Comparison of ENCODE assay signal across 10 mouse cellular contexts in the genomic region with DNA sequence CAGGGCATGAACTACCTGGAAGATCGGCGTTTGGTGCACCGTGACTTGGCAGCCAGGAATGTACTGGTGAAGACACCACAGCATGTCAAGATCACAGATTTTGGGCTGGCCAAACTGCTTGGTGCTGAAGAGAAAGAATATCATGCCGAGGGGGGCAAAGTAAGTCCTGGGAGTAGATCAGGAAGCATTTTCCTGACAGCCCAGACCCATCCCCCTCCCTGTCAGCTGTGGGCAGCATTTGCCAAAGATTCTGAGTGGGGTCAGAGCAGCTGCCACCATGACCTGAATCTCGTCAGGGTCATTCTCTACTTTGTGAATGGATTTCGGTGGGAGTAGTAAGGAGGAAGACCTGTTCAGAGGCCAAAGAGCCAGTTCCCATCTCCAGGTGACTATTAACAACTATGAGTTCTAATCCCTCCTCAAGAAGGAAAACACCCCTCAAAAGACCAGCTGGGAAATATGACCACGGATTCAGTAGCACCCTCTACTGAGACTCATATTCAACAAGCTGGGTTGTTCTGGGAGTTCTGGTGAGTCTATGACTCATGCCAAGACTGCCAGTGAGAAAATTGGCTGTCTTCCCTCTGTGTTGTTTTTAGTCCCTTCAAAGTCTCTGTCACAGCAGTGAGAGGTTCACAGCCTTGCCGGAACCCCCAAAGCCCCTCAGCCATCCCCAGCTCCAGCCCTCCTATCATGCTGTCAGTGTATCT. TPM values are rescaled to one million over a fixed set of nuclear protein-coding genes. Genes with fewer than 3 reads are reported as not detected.
DNase-seq lines count a peak whose midpoint lies in the region; ATAC-seq lines count a peak whose summit lies in the region.
"Had no signal": no experiment of that assay in that cellular context is flagged by ENCODE, and none has a peak within 500 bp of the region (broad histone marks: within the 10 kb centered on the region; RNA-seq: fewer than 3 reads in every experiment).

No protein-coding gene starts in this region.

- H3K27me3 ChIP-seq in midbrain, embryonic 14.5 days (ENCODE audit: control insufficient read depth, insufficient read depth, low read length) = no peaks in the 10 kb centered on the region
- no peaks in the 10 kb centered on the region for H3K27me3 ChIP-seq in midbrain, embryonic 15.5 days (replicated peaks)
- H3K27me3 ChIP-seq in forebrain, embryonic 10.5 days (ENCODE audit: poor library complexity, severe bottlenecking) = no peaks in the 10 kb centered on the region

- H3K4me1 ChIP-seq in midbrain, embryonic 14.5 days (ENCODE audit: control insufficient read depth, insufficient read depth, low read length) = no peaks in the 10 kb centered on the region
- H3K4me1 ChIP-seq in midbrain, embryonic 15.5 days = no peaks in the 10 kb centered on the region
- H3K4me1 ChIP-seq in forebrain, embryonic 10.5 days = peaks cover 7% of the 10 kb centered on the region; the same call in 1 of the 2 replicates

- ATAC-seq in midbrain, embryonic 14.5 days (ENCODE audit: low FRiP score, low TSS enrichment) = no peak
- ATAC-seq in midbrain, embryonic 15.5 days (replicated peaks) = no peak

- intact Hi-C loops in gastrocnemius, postnatal 14 days (cut with DNase I; ENCODE audit: low total_unique reads) = no loop called here

- no peaks in the 10 kb centered on the region for H3K9me3 ChIP-seq in midbrain, embryonic 14.5 days (ENCODE audit: control insufficient read depth, low read length)
- H3K9me3 ChIP-seq in midbrain, embryonic 15.5 days = no peaks in the 10 kb centered on the region
- H3K9me3 ChIP-seq in forebrain, embryonic 10.5 days = no peaks in the 10 kb centered on the region
- H3K9me3 ChIP-seq: embryonic facial prominence, embryonic 10.5 days had no signal

- no peaks in the 10 kb centered on the region for H3K36me3 ChIP-seq in midbrain, embryonic 14.5 days (ENCODE audit: control insufficient read depth, insufficient read depth, low read length)
- H3K36me3 ChIP-seq in midbrain, embryonic 15.5 days (replicated peaks) = no peaks in the 10 kb centered on the region
- H3K36me3 ChIP-seq in forebrain, embryonic 10.5 days (replicated peaks) = no peaks in the 10 kb centered on the region
- H3K36me3 ChIP-seq: embryonic facial prominence, embryonic 10.5 days had no signal

- no peak overlapping the region for H3K27ac ChIP-seq in midbrain, embryonic 14.5 days (replicated peaks; ENCODE audit: low read depth, low read length)
- no peak overlapping the region for H3K27ac ChIP-seq in midbrain, embryonic 15.5 days
- H3K27ac ChIP-seq in forebrain, embryonic 10.5 days = no peak overlapping the region
- H3K27ac ChIP-seq: embryonic facial prominence, embryonic 10.5 days had no signal

- H3K9ac ChIP-seq in midbrain, embryonic 14.5 days (replicated peaks; ENCODE audit: low read length) = no peak overlapping the region
- no peak overlapping the region for H3K9ac ChIP-seq in midbrain, embryonic 15.5 days

- H3K4me3 ChIP-seq in midbrain, embryonic 14.5 days (replicated peaks; ENCODE audit: low read depth, low read length) = no peak overlapping the region
- H3K4me3 ChIP-seq in midbrain, embryonic 15.5 days = no peak overlapping the region
- H3K4me3 ChIP-seq in forebrain, embryonic 10.5 days = no peak overlapping the region
- H3K4me3 ChIP-seq: embryonic facial prominence, embryonic 10.5 days had no signal

- H3K4me2 ChIP-seq in midbrain, embryonic 14.5 days (ENCODE audit: low read length) = no peak overlapping the region
- no peak overlapping the region for H3K4me2 ChIP-seq in midbrain, embryonic 15.5 days

- DNase-seq in gastrocnemius, postnatal 14 days = peak; percentile 25
- no peak for DNase-seq in gastrocnemius, postnatal 25 days
- peak; percentile 1 for DNase-seq in midbrain, embryonic 14.5 days
- peak; percentile 12 for DNase-seq in heart, postnatal 4 days
- DNase-seq in right cerebral cortex, postnatal 25 days = peak; percentile 22
- DNase-seq in MN1 (ENCODE audit: low spot score) = no peak
- no peak for DNase-seq in forebrain, embryonic 10.5 days (ENCODE audit: extremely low spot score, low spot score)
- DNase-seq: thymus, adult 18-20 months had no signal

- WGBS in midbrain, embryonic 14.5 days = 82% methylated on average over 8 of the region's 8 CpGs
- 82% methylated on average over 8 of the region's 8 CpGs for whole genome bisulfite sequencing in midbrain, embryonic 15.5 days
- WGBS in forebrain, embryonic 10.5 days = 76% methylated on average over 8 of the region's 8 CpGs

RNA-seq across cellular contexts. Expression of gene Fbxo48, which starts 46.7 kb away (rescaled TPM):
- total RNA-seq in gastrocnemius, postnatal 14 days (2021) = under 1 TPM; 0.16 to 0.42 TPM
- under 1 TPM in 1 of 2 experiments, not detected in 1; 0.13 TPM for total RNA-seq in gastrocnemius, postnatal 25 days (2021)
- 0.75 and 1.4 TPM in 2 replicates for polyA plus RNA-seq in midbrain, embryonic 14.5 days (2014; fragmentation: Nextera tagmentation; extraction: Ambion mirVana)
- polyA plus RNA-seq in midbrain, embryonic 15.5 days (2015; fragmentation: Nextera tagmentation; extraction: Ambion mirVana) = 0.32 and 0.37 TPM in 2 replicates
- 1 to 10 TPM; 2.7 to 2.9 TPM for total RNA-seq in heart, postnatal 4 days (2021)
- 2.2 TPM in 2 replicates for polyA plus RNA-seq in forebrain, embryonic 10.5 days (2016; fragmentation: Nextera tagmentation; extraction: Ambion mirVana)

Comparison
In these comparisons a context has a peak if more than half of its experiments do, and no peak if none do; other contexts are left out.
1. DNase-seq: peak in gastrocnemius, postnatal 14 days (single experiment), midbrain, embryonic 14.5 days (single experiment), heart, postnatal 4 days (single experiment) and right cerebral cortex, postnatal 25 days (single experiment); none in gastrocnemius, postnatal 25 days (single experiment), MN1 (single experiment) and forebrain, embryonic 10.5 days (single experiment).